Mouse (Mus musculus) ES-Bruce4 (cell line): Measurements from ENCODE around the gene Skida1.

ENCODE experiments used
- CTCF ChIP-seq: IDR thresholded peaks from one replicate; pipeline ENCODE4 v1.8.1; 2011; ENCODE audit warnings: low read depth, low read length
- EP300 ChIP-seq: IDR thresholded peaks from 2 replicates; pipeline ENCODE4 v1.6.1; 2011; ENCODE audit warnings: low read depth, low read length; ENCODE audit not compliant: insufficient read depth
- POLR2A ChIP-seq: IDR thresholded peaks from one replicate; pipeline ENCODE4 v1.8.1; 2011; ENCODE audit warnings: low read length; ENCODE audit not compliant: insufficient read depth

GRCm38 (mm10) chr2:18030581-18030980 lies 18.3 kb downstream of the Skida1 start:
- TF ChIP-seq CTCF (no peak), POLR2A (no peak), EP300 (no peak)
